Mouse (Mus musculus): ENCODE data around the gene Ralgds.

DNA sequence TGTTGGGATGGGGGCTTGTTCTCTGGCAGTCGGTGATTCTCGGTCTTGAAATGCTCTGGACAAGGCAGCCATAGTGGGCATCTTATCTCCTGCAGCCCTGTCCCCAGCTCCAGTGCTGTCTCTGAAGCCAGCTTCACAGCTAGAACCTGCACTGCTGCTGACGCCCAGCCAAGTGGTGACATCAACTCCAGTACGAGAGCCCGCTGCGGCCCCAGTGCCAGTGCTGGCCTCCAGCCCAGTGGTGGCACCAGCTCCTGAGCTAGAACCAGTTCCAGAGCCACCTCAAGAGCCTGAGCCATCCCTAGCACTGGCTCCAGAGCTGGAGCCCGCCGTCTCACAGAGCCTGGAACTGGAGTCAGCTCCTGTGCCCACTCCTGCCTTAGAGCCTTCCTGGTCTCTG is 31.0 kb downstream of the Ralgds start:
- no peak for TF ChIP-seq POLR2A (IDR thresholded peaks at IDR 0.05; ENCODE audit: low read depth, low read length)
- TF ChIP-seq CTCF (IDR thresholded peaks at IDR 0.05; ENCODE audit: extremely low read depth, insufficient read length, insufficient replicate concordance, low read depth, low read length): no peak
